Mouse (Mus musculus) frontal cortex, adult 2 months (tissue): ENCODE results near the gene Tm9sf2. TPM values are rescaled to one million over a fixed set of nuclear protein-coding genes. Genes with fewer than 3 reads are reported as not detected.

ENCODE experiments used
- DNase-seq, 2 experiments: peaks; one replicate each; pipeline ENCODE4 v3.0.0; 2022; ENCODE audit warnings: low spot score in 1 of 2; ENCODE audit errors: extremely low spot score in 1 of 2
- polyA plus RNA-seq: library from polyadenylated mRNA; depleted of rRNA; stranded (reverse); fragments of >200 nt; gene quantifications from 2 replicates; pipeline ENCODE4 v1.2.3, GENCODE M21; 2012; rRNA removed

The Tm9sf2 gene
- polyA plus RNA-seq, 1 experiment, result 83.6 TPM

DNA sequence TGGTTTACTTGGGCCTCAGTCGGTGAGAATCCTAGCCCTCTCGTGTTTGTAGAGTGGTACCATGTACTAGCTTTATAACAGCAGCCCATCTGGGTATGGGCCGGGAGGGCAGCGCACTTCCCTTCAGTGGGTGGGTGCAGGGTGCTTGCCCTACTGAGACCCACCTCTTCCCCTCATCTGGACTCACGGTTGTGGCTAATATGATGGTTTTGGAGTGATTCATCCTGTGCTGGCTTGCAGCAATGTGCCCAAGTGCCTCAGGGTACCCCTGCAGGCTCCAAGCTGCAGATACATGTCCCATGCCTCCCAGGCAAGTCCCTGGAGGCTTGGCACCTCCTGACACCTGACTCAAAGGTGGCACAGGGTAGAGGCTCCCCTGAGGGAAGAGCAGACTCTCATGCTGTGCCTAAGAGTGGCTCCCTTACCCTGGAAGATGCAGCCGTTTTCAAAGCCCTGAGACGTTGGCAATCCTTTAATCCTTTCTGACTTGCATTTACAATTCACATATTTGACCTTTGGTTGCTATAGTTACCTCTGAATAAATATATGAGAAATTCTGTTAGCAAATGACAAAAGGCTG is 63.5 kb downstream of the Tm9sf2 start:
- no peak for DNase-seq

DNA sequence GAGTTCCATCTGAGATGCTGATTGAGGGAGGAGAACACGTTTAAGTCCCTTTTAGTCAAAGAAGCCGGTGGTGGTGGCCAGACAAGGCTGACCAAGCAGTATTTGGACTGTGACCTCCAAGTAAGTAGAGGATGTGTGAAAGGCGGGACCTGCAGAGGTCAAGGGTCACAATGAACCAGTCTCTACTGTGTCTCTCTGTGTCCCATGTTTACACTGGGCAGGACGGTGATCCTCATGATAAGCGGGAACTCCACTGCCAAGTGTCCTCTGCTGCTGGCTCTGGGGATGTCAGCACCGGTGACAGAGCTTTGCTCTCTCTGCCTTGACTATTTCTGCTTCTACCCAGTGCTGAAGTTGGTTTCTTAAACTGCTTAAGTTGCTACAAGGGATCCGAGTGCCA is 64.2 kb downstream of the Tm9sf2 start:
- no peak for DNase-seq

DNA sequence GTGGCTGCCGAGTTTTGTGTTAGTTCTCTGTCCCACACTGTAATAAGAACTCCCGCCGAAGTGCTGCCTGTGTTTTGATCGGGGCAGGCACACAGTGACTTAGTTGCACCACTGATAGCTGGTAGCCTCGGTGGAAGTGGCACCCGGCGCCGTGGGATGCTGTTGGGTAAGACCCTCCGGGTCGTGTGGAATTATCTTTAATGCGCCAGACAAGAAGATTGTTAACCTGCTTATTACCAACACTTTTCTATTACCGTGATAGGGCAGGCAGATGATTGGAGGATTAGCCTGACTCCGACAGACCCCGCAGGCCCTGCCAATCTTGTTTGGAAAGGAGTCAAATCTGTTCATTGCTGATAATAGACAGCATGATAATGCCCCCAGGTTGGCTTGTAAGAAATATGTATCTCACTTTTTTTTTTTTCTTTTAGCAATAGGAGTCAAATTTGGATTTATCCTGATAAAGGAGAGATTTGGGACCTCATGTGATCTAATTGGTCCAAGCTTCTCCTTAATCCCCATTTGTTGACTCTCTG is 69.5 kb downstream of the Tm9sf2 start:
- no peak for DNase-seq

DNA sequence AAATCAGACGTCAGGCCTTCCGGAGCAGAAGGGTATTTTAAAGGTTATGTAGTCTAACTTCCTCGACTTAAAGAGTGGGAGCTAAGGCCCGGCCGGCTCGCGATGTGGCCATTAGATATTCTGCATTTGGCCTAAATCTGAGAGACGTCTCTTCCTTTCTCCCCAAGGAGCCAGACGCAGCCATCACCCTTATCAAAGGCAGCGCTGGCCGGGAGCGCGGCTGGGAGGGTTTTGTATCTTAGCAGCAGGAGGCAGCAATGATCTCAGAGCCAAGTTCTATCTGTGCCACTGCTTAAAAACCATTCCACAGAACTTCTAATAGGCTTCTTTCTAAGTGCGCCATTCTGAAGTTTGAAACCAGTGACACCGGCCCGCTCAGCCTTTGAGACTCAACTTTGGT is 72.4 kb downstream of the Tm9sf2 start:
- DNase-seq, result peak in 1 of 2 experiments; percentile 20

DNA sequence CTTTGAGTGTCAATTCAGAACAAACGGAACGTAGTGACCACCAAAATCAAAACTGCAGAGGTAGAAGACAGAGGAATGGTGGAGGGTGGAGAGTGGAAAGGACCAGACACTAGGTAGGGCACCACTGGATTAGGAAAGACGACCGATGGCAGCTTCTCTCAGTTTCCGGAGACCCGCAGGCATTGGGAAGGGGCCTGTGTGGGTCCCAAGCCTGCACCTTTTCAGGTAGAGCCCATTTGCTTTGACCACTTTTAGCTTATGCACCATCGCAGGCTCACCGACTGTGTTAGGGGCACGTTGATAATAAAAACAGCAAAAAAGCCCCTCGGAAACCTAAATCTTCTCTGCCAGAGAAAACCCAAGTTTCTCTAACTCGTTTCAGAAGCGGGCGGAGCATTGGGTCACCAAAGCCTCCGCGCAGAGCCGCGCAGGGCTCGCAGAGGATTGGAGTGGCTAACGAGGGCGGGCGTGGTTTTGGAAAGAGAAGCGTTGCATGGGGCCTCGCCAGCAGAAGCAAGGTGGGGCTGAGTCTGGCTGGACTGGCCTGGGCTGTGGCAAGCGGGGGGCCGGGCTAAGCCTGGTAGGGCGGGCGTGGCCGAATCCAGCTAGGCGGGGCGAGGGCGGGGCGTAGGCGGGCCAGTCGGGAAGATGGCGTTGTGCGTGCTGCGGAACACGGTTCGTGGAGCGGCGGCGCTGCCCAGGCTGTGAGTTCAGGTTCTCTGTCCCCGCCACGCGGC is 74.4 kb downstream of the Tm9sf2 start, which contains the start of gene Clybl:
TSS of gene Clybl (plus strand) at position 627 of the 737 bp plus-strand sequence.
- DNase-seq, result peak; percentile 80 to 95

DNA sequence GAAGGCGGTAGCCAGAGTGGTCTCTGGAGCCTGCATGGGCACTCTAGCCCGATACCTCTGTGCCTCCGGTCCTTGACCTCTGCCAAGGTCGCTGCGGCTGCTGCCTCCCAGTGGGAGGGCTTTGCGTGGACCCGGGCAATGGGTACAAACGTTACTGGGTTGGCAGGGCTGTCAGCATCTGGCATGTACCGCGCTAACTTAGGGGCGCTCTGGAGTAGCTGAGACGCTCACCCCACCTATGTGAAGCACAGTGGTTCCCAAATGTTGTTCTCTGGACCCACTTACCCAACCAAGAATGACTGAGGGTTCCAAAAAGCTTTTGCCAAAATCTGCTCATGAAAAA is 74.9 kb downstream of the Tm9sf2 start:
- no peak for DNase-seq

DNA sequence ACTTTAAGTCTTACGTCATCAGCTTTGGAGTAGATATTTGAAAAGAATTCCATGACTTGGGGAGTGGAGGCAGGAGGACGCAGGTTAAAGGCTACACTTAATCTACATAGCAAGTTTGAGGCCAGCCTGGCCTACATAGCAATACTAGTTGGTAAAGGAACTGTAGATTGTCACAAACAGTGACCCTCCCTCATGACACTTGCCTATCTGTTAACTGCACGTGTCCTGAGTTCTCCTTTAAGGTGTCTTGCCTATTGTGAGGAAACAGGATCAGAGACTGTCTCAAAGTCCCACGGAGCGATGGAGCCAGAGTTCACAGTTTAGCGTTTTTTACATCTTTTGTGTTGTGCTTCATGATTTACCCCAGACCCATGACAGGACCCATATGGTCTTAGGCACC is 75.4 kb downstream of the Tm9sf2 start:
- DNase-seq, result no peak

DNA sequence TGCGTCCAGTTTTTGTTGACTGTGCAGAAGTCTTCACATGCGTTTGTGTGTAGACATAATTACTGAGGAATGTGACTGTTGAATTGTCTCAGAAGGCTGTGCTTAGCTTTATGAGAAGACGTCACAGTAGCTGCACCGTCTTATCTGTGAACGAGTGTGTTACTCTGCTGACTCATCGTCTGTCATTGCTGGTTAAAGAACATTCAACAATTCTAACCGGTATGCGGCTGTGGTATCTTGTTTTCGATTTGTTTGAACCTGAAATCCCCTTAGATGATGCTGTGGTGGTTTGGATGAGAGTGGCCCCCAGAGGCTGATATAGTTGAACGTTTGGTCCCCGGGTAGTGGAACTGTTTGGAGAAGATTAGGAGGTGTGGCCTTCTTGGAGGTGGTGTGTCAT is 77.1 kb downstream of the Tm9sf2 start:
- DNase-seq, result no peak

DNA sequence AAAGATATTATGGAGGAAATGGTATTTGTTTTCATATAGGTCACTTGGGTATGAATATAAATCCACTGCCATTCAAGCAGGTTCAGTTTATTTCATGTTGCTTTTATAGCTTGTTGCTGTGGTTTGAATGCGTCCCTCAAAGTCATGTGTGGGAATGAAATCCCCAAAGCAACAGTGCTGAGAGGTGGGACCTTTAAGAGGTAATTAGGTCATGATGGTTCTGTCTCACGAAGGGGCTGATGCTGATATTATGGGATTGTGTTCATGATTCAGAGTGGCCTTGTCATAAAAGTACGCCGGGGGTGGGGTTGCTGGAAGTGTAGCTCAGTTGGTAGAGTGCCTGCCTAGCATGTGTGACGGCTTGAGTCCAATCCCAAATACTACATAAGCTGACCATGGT is 81.4 kb downstream of the Tm9sf2 start:
- no peak for DNase-seq

DNA sequence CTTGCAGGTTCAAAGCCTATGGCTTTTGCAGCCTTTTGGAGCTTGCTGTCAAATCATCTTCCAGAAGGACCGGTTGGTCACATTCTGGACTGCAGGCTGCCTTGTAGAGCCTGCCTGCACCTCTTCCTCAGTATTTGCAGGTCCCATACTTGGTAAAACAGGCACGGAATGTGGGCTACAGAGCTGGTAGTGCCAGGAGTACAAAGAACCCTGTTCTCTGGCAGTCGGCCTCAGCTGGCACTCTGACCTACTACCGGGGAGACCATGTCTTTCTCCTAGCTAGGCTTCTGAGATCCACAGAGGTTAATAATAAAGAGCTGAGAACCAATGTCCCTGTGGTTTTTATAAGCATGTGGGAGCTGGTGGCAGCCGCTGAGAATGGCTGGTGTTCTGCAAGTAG is 83.1 kb downstream of the Tm9sf2 start:
- DNase-seq, result no peak

DNA sequence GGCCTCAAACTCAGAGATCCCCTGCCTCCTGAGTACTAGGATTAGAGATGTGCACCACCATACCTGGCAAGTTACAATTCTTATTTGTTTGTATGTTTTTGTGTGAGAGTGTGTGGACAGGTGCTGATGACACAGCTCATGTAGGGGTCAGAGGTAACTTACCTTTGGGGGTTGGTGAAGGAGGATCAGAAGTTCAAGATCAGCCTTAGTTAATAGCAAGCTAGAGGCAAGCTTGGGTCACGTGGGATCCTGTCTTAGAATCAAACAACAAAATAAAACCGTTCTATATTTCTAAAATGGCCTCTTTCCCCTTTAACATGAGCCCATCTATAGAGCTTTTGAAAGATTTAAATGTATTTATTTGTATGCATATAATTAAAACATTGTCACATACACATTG is 83.7 kb downstream of the Tm9sf2 start:
- DNase-seq, result no peak

DNA sequence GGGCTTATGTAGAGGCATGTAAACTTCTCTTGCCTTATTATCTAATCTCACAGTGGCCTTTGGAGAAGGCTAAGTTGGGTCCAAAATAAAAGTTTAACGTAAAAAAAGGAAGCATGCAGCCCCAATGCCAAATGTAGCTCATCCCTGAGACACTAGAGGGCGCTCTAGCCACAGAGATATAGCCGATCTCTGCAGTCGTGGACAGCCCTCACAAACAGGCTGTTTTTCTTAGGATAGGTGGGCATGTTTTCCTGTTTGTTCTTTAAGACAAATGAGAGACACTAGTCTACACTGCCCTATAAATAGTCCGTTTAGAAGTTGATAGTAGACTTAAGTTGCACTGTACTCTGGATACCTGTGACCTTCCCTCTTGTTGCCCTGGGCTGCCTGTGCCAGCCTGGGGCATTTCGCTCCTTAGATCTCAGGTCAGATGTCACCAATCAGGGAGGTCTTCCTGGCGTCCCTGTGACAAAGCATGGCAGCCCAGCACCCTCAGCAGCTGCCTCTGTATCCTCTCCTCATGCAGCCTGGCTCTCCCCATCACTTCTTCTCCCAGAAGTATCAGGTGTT is 84.2 kb downstream of the Tm9sf2 start:
- DNase-seq, result peak in 1 of 2 experiments; percentile 87

DNA sequence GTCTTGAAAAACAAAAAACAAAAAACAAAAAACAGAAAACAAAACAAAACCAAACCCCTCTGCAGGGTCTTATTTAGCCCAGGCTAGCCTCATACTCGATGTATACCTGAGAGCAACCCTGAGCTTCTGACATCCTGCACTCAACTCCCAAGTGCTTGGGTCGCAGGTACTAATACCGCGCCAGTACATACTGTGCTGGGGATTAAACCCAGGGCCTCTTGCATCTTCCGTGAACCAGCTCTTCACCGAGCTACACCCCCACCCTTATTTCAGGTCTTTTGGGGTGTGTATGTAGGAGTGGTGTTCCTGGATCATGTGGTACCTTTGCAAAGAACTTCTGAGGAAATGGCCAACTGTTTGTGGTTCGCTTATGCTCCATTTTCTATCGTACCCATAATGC is 87.8 kb downstream of the Tm9sf2 start:
- DNase-seq, result no peak

DNA sequence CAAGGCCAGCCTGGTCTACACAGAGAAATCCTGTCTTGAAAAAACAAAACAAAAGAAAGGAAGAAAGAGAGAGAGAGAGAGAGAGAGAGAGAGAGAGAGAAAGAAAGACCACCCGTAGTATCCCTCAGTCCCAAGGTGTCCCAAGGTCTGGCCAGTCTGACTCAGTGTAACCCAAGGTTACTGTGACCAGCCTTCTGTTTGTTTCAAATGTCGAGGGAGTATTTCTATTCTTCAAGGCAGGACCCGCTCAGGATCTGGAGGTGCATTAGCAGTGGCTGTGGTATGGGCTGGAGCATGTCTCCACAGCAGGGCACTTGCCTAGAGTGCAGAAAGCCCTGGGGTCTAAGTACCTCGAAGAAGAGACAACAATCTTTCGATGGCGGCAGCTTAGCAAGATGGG is 90.0 kb downstream of the Tm9sf2 start:
- DNase-seq, result no peak

DNA sequence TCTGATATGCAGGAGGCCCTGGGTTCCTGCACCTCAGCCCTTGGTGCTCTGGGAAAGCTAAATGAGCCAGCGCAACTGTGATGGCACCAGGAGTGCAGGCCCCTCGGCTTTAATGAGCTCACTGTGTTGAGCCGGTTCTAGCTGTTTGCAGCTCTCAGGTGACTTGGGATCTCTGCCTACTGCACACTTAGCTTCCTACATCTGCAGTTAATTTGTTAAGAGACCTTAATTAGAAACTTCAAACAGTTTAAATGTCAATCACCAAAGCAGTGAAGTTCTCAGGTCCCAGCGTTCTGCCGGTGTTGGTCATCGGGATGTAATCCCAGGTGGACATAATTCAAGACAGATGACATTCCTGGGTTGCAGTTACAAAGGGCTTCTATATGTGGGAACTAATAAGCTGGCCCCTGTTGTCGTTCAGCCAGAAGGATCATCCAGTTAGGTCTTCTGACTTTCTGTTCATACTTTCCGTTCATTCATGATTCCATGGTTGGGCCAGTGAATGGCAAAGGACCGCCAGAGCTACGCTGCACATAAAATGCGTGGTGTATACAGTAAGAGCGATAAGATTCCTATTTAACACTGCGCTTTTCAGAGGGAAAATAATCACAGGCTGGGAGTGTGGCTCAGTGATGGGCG is 93.5 kb downstream of the Tm9sf2 start:
- DNase-seq, result no peak

DNA sequence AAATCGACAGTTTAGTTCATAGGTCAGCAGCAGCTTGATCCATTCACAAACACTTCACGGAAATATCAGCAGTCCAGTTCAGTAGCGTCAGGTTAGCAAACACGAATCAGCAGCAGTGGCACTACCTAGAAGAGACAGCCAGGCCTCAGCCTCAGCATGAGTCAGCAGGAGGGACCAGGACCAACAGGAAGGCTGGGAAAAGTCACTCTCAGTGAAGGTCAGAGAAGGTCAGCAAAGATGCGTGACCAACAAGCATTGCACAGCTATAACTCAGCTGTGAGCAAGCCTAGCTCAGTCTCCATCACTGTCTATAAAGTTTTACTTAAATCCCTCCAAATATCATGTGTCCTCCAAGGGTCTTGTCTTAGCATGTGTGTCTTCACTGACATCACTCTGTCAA is 102.3 kb downstream of the Tm9sf2 start:
- no peak for DNase-seq

Other genes starting within 250 kb of the Tm9sf2 start
- 41.4 and 43.0 TPM in 2 replicates for gene Ubac2, start 228.4 kb upstream of the Tm9sf2 start, polyA plus RNA-seq
- gene Gpr18, start 191.3 kb upstream of the Tm9sf2 start, polyA plus RNA-seq, result 0.08 TPM in 2 replicates
- gene Gpr183, start 141.8 kb upstream of the Tm9sf2 start, polyA plus RNA-seq, result 1.0 and 1.6 TPM in 2 replicates
- 0.36 TPM in 1 of 2 replicates, not detected in the other for gene Timm8a2, start 72.4 kb upstream of the Tm9sf2 start, polyA plus RNA-seq
- gene Clybl, start 74.7 kb downstream of the Tm9sf2 start, polyA plus RNA-seq, result 24.5 and 24.6 TPM in 2 replicates